Comparison of ENCODE assay signal across 14 mouse cellular contexts in the genomic region with DNA sequence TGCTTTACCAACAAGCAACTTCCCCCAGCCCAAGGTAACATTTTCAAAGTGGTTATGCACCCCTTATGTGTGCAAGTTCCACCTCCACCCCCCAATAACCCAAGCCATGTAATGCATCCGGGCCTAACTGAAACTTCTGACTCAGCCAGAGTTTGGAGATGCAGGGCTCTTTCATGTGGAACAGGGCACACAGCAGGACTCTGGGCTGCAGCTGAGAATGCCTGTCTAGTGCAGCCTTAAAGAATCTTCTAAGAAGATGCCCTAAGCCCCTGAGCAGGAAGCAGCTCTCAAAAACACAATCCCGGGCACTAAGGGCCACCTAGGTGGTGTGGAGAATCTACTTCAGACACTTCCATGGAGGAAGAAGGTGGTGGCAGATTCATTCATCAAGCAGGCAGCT. TPM values are rescaled to one million over a fixed set of nuclear protein-coding genes. Genes with fewer than 3 reads are reported as not detected.
DNase-seq lines count a peak whose midpoint lies in the region; ATAC-seq and TF ChIP-seq lines count a peak whose summit lies in the region.
"Had no signal": no experiment of that assay in that cellular context is flagged by ENCODE, and none has a peak within 500 bp of the region (broad histone marks: within the 10 kb centered on the region; RNA-seq: fewer than 3 reads in every experiment).

No protein-coding gene starts in this region.

- H3K9ac ChIP-seq in heart, embryonic 13.5 days: no peak overlapping the region; the same call in 1 of the 2 replicates
- H3K9ac ChIP-seq in heart, adult 2 months (ENCODE audit: low read depth, low read length): no peak overlapping the region
- H3K9ac ChIP-seq: intestine, embryonic 15.5 days; liver, embryonic 13.5 days had no signal

- WGBS in heart, embryonic 13.5 days: 34% methylated on average over 2 of the region's 2 CpGs
- 53% methylated on average over 2 of the region's 2 CpGs for WGBS in heart, adult 2 months

- peaks cover 64% of the 10 kb centered on the region for H3K4me1 ChIP-seq in heart, embryonic 13.5 days
- peaks cover 10% of the 10 kb centered on the region for H3K4me1 ChIP-seq in heart, adult 2 months (ENCODE audit: control insufficient read depth, insufficient read depth, low read length)

- no peaks in the 10 kb centered on the region for H3K36me3 ChIP-seq in heart, embryonic 13.5 days
- H3K36me3 ChIP-seq in heart, adult 2 months (ENCODE audit: control insufficient read depth, insufficient read depth, low read length): no peaks in the 10 kb centered on the region
- H3K36me3 ChIP-seq: intestine, embryonic 15.5 days; limb, embryonic 10.5 days; liver, embryonic 13.5 days had no signal

- no peak overlapping the region for H3K4me2 ChIP-seq in heart, embryonic 13.5 days
- H3K4me2 ChIP-seq: intestine, embryonic 15.5 days; liver, embryonic 13.5 days had no signal

- no peak for DNase-seq in heart, adult 2 months
- peak; percentile 26 to 54 for DNase-seq in kidney, postnatal 36 days
- DNase-seq in kidney, adult 11 months: no peak
- DNase-seq in mesoderm, embryonic 11.5 days (ENCODE audit: low read depth, low spot score): peak; percentile 24
- DNase-seq in thymus, postnatal 4 days: peak; percentile 50
- no peak for DNase-seq in adrenal gland, postnatal 10 days
- DNase-seq: cerebellum, adult 2 months; liver, embryonic 13.5 days; lung, postnatal 10 days; right cerebral cortex, postnatal 4 days had no signal

- no peak for ATAC-seq in heart, embryonic 13.5 days (ENCODE audit: extremely low read depth, insufficient number of reproducible peaks, low FRiP score, low TSS enrichment)
- ATAC-seq: intestine, embryonic 15.5 days had no signal

- TF ChIP-seq POLR2A in heart, adult 2 months (IDR thresholded peaks at IDR 0.05; ENCODE audit: insufficient read depth, low read depth, low read length): no peak

- H3K27ac ChIP-seq in heart, embryonic 13.5 days (replicated peaks): peak overlapping the region; percentile 44
- no peak overlapping the region for H3K27ac ChIP-seq in heart, adult 2 months
- H3K27ac ChIP-seq: embryonic facial prominence, embryonic 10.5 days; intestine, embryonic 15.5 days; limb, embryonic 10.5 days; liver, embryonic 13.5 days had no signal

- H3K27me3 ChIP-seq in heart, embryonic 13.5 days (replicated peaks): no peaks in the 10 kb centered on the region
- H3K27me3 ChIP-seq in heart, adult 2 months (ENCODE audit: control insufficient read depth, insufficient read depth, low read length): no peaks in the 10 kb centered on the region
- H3K27me3 ChIP-seq: intestine, embryonic 15.5 days; liver, embryonic 13.5 days had no signal

- no peak for TF ChIP-seq EP300 in heart, adult 2 months (IDR thresholded peaks at IDR 0.05; ENCODE audit: insufficient read depth, low read depth, low read length)

- no peaks in the 10 kb centered on the region for H3K9me3 ChIP-seq in heart, embryonic 13.5 days
- H3K9me3 ChIP-seq: embryonic facial prominence, embryonic 10.5 days; intestine, embryonic 15.5 days; limb, embryonic 10.5 days; liver, embryonic 13.5 days had no signal

- TF ChIP-seq CTCF in heart, adult 2 months (IDR thresholded peaks at IDR 0.05): no peak

- intact Hi-C loops in heart, adult 2 months (cut with DNase I): no loop called here

- H3K4me3 ChIP-seq in heart, embryonic 13.5 days: no peak overlapping the region
- H3K4me3 ChIP-seq in heart, adult 2 months: no peak overlapping the region
- H3K4me3 ChIP-seq: embryonic facial prominence, embryonic 10.5 days; intestine, embryonic 15.5 days; limb, embryonic 10.5 days; liver, embryonic 13.5 days had no signal

- H3K79me2 ChIP-seq in heart, adult 2 months (replicated peaks; ENCODE audit: control insufficient read depth, insufficient read depth, low read length): peaks cover 1% of the 10 kb centered on the region; the same call in 1 of the 2 replicates

RNA-seq across cellular contexts. Expression of gene Cux1, which starts 16.6 kb away (rescaled TPM):
- polyA plus RNA-seq in heart, embryonic 13.5 days (2015; fragmentation: Nextera tagmentation; extraction: Ambion mirVana): 68.9 and 70.8 TPM in 2 replicates
- total RNA-seq in heart, adult 2 months (2021): 100 to 1,000 TPM in 1 of 2 experiments, 10 to 100 TPM in 1; 85.8 to 101 TPM
- polyA plus RNA-seq in heart, adult 2 months (2012; rRNA removed): 46.8 and 65.3 TPM in 2 replicates
- 10 to 100 TPM; 79.1 to 95.4 TPM for total RNA-seq in adrenal gland, postnatal 10 days (2021)

Comparison
In these comparisons a context has a peak if more than half of its experiments do, and no peak if none do; other contexts are left out.
1. DNase-seq: peak in kidney, postnatal 36 days (2 of 2), mesoderm, embryonic 11.5 days (single experiment) and thymus, postnatal 4 days (single experiment); none in heart, adult 2 months (0 of 2), kidney, adult 11 months (single experiment) and adrenal gland, postnatal 10 days (single experiment).